Mouse (Mus musculus) left cerebral cortex, postnatal 14 days (tissue): Measurements from ENCODE around the gene Cd80. TPM values are rescaled to one million over a fixed set of nuclear protein-coding genes. Genes with fewer than 3 reads are reported as not detected.

ENCODE experiments used
- DNase-seq, 2 experiments: peaks; one replicate each; pipeline ENCODE4 v3.0.0; 2021 to 2022; ENCODE audit warnings: low spot score in 2 of 2, mixed read lengths in 1 of 2
- intact Hi-C: fragments of 180-260 bp; cut with DNase I; formaldehyde crosslinking; loops from one replicate; pipeline ENCODE4 v1.15.1; 2025
- total RNA-seq, 2 experiments: library from RNA; stranded (reverse); gene quantifications; 2 replicates each; pipeline ENCODE4 v1.2.3; 2021

Gene Cd80
- total RNA-seq, 2 experiments from 2014 or later: 0.30 to 0.46 TPM

GRCm38 (mm10) chr16:38502469-38502868, 47.1 kb downstream of the Cd80 start:
- intact Hi-C loops: loop anchor here (10.0 kb wide), 1 partner anchor 528 kb away; no protein-coding TSS in a partner anchor
- DNase-seq: no peak

- DNase-seq: no peak
- intact Hi-C loops: loop anchor here (10.0 kb wide), 1 partner anchor 529 kb away; no protein-coding TSS in a partner anchor
These were observed 48.2 kb downstream of the Cd80 start for GRCm38 (mm10) chr16:38503528-38503927.

- intact Hi-C loops: loop anchor here (2.0 to 10.0 kb wide), 2 partner anchors 159 to 531 kb away; partner anchors contain the start of genes Cox17 and Gm21987
- peak; percentile 80 to 83 for DNase-seq
These were observed 50.8 kb downstream of the Cd80 start for GRCm38 (mm10) chr16:38506041-38506634.

- DNase-seq: no peak
- intact Hi-C loops: no loop called here
These were observed 55.5 kb downstream of the Cd80 start for GRCm38 (mm10) chr16:38510846-38511245.

- DNase-seq: no peak
- intact Hi-C loops: no loop called here
These were observed 63.8 kb downstream of the Cd80 start for GRCm38 (mm10) chr16:38519140-38519539.

- intact Hi-C loops: no loop called here
- DNase-seq: no peak
These were observed 66.0 kb downstream of the Cd80 start for GRCm38 (mm10) chr16:38521211-38521987.

- peak; percentile 95 to 96 for DNase-seq
- intact Hi-C loops: no loop called here
These were observed 67.0 kb downstream of the Cd80 start, which contains the start of gene Timmdc1 for GRCm38 (mm10) chr16:38522129-38523084. Gene Timmdc1 (minus strand): TSS chr16:38522663.

- intact Hi-C loops: no loop called here
These were observed 70.9 kb downstream of the Cd80 start for GRCm38 (mm10) chr16:38526264-38526663.

GRCm38 (mm10) chr16:38536544-38537146, 81.3 kb downstream of the Cd80 start:
- intact Hi-C loops: loop anchor here (10.0 kb wide), 1 partner anchor 278 kb away; no protein-coding TSS in a partner anchor
- peak; percentile 81 to 82 for DNase-seq

More at GRCm38 (mm10) chr16:38526264-38526663, 70.9 kb downstream of the Cd80 start:
- no peak for DNase-seq

- intact Hi-C loops: loop anchor here (10.0 kb wide), 1 partner anchor 276 kb away; no protein-coding TSS in a partner anchor
- DNase-seq: no peak
These were observed 83.5 kb downstream of the Cd80 start for GRCm38 (mm10) chr16:38538716-38539380.

Other genes with a start within 250 kb of the Cd80 start
- gene Nr1i2, start 160.7 kb upstream of the Cd80 start, total RNA-seq: not detected
- gene Maats1, start 113.4 kb upstream of the Cd80 start, total RNA-seq: 1 to 10 TPM; 1.1 to 1.2 TPM
- gene Cox17, start 108.6 kb upstream of the Cd80 start, total RNA-seq: 10 to 100 TPM; 88.0 to 89.4 TPM
- not detected for gene Gm21987, start 108.5 kb upstream of the Cd80 start, total RNA-seq
- gene Popdc2, start 93.4 kb upstream of the Cd80 start, total RNA-seq: under 1 TPM; 0.64 to 0.89 TPM
- 1 to 10 TPM in 1 of 2 experiments, under 1 TPM in 1; 0.57 to 1.3 TPM for gene Pla1a, start 22.4 kb upstream of the Cd80 start, total RNA-seq
- 10 to 100 TPM; 61.4 to 63.4 TPM for gene Adprh, start 2.9 kb upstream of the Cd80 start, total RNA-seq
- gene Timmdc1, start 67.1 kb downstream of the Cd80 start, total RNA-seq: 10 to 100 TPM; 30.2 to 31.5 TPM
- 10 to 100 TPM; 37.1 to 43.1 TPM for gene Poglut1, start 94.7 kb downstream of the Cd80 start, total RNA-seq
- gene Tmem39a, start 103.1 kb downstream of the Cd80 start, total RNA-seq: 10 to 100 TPM; 21.7 to 24.5 TPM